Mouse (Mus musculus): Measurements from ENCODE around the gene Gna15. TPM values are rescaled to one million over a fixed set of nuclear protein-coding genes. Genes with fewer than 3 reads are reported as not detected.
A peak's percentile ranks its signal among the peaks of the same experiment; 100 is the strongest.

Gna15 gene
- polyA plus RNA-seq, 1 experiment from 2014 or later = 0.84 TPM

DNA sequence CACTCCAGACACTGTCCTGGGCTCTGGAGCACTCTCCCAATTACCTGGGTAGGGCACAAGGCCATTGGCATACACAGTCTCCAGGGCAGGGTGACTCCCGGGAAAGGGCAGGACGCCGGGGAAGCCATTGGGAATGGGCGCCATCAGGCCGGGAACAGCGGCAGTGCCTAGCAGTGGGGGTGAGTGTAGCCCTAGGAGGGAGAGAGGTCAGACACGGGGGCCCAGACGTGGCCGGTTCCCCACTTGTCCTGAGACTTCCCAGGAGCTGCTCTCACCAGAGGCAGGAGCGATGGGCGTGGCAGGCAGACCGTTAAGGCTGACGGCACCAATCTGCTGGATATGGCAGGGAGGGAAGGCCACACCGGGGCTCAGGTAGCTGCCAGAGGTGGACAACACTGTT is 57.1 kb downstream of the Gna15 start:
- 0 out of 2 replicates have a peak, but pooled peaks cover 3% of the 10 kb centered on the region for H3K4me1 ChIP-seq (replicated peaks; ENCODE audit: control insufficient read depth, insufficient read depth, low read length)
- 0 out of 2 replicates have a peak, but pooled peaks cover 2% of the 10 kb centered on the region for H3K9me3 ChIP-seq (ENCODE audit: control insufficient read depth, low read length)
- H3K4me3 ChIP-seq (ENCODE audit: low read depth, low read length) = no peak overlapping the region
- DNase-seq (ENCODE audit: low spot score) (no peak), ATAC-seq (replicated peaks; ENCODE audit: low FRiP score, low TSS enrichment, low read depth) (no peak)
- no peak overlapping the region for H3K4me2 ChIP-seq (ENCODE audit: low read length)
- peaks cover 67% of the 10 kb centered on the region for H3K27me3 ChIP-seq (replicated peaks; ENCODE audit: control insufficient read depth, insufficient read depth, low read length)
- no peak overlapping the region for H3K9ac ChIP-seq (ENCODE audit: low read length)
- H3K27ac ChIP-seq (ENCODE audit: low read depth) = no peak overlapping the region
- 55% methylated on average over 14 of the region's 14 CpGs for WGBS
- no peaks in the 10 kb centered on the region for H3K36me3 ChIP-seq (ENCODE audit: control insufficient read depth, insufficient read depth, low read length)

DNA sequence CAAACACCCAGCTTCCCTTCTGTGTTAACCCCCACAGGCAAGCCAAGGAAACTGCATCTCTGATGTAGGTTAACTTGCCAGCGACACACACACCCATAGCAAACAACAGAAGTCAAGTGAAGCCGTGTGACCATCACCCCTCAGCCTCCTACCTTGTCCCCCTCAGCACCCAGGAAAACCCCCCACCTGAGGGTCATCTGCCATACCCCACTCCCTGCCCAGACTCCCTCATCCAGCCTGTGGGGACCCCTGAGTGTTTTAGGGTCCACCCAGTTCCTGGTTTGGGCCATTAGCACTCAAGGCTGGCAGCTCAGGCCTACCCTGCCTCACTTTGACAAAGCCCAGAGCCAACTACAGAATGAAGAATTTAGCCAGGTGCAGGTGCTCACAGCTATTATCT is 58.0 kb downstream of the Gna15 start:
- ATAC-seq (replicated peaks; ENCODE audit: low FRiP score, low TSS enrichment, low read depth) (no peak), DNase-seq (ENCODE audit: low spot score) (no peak)
- Histone ChIP-seq H3K27me3 (replicated peaks; ENCODE audit: control insufficient read depth, insufficient read depth, low read length) (peaks cover 72% of the 10 kb centered on the region), H3K27ac (ENCODE audit: low read depth) (no peak overlapping the region), H3K4me1 (replicated peaks; ENCODE audit: control insufficient read depth, insufficient read depth, low read length) (0 out of 2 replicates have a peak, but pooled peaks cover 3% of the 10 kb centered on the region), H3K9ac (ENCODE audit: low read length) (no peak overlapping the region), H3K4me2 (ENCODE audit: low read length) (no peak overlapping the region), H3K36me3 (ENCODE audit: control insufficient read depth, insufficient read depth, low read length) (no peaks in the 10 kb centered on the region), H3K4me3 (ENCODE audit: low read depth, low read length) (no peak overlapping the region), H3K9me3 (ENCODE audit: control insufficient read depth, low read length) (0 out of 2 replicates have a peak, but pooled peaks cover 2% of the 10 kb centered on the region)
- WGBS = 73% methylated on average over 2 of the region's 2 CpGs

DNA sequence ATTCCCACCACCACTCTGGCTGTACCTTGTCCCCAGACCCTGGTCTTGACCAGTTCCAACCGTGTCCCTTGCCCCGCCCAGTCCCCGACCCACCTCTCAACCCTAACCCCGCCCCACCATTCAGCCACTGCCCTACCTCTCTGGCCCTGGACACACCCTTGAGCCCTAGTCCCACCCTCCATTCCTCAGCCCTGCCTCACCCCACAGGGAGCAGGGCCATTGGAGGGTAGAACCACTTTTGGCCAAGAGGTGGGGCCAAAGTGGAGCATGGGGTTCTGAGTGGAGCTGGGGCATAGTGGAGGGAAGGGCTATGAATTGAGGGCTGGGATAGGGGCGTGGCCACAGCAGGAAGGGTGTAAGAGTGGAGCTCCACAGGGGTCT is 58.8 kb downstream of the Gna15 start:
- H3K9ac ChIP-seq (ENCODE audit: low read length) = no peak overlapping the region
- H3K4me2 ChIP-seq (ENCODE audit: low read length) = no peak overlapping the region
- ATAC-seq (replicated peaks; ENCODE audit: low FRiP score, low TSS enrichment, low read depth) (peak; percentile 56), DNase-seq (ENCODE audit: low spot score) (no peak)
- H3K9me3 ChIP-seq (ENCODE audit: control insufficient read depth, low read length) = 0 out of 2 replicates have a peak, but pooled peaks cover 2% of the 10 kb centered on the region
- H3K36me3 ChIP-seq (ENCODE audit: control insufficient read depth, insufficient read depth, low read length) = no peaks in the 10 kb centered on the region
- H3K27ac ChIP-seq (ENCODE audit: low read depth) = no peak overlapping the region
- peaks cover 77% of the 10 kb centered on the region for H3K27me3 ChIP-seq (replicated peaks; ENCODE audit: control insufficient read depth, insufficient read depth, low read length)
- no peak overlapping the region for H3K4me3 ChIP-seq (ENCODE audit: low read depth, low read length)
- 4% methylated on average over 5 of the region's 5 CpGs for WGBS
- H3K4me1 ChIP-seq (replicated peaks; ENCODE audit: control insufficient read depth, insufficient read depth, low read length) = 0 out of 2 replicates have a peak, but pooled peaks cover 3% of the 10 kb centered on the region

DNA sequence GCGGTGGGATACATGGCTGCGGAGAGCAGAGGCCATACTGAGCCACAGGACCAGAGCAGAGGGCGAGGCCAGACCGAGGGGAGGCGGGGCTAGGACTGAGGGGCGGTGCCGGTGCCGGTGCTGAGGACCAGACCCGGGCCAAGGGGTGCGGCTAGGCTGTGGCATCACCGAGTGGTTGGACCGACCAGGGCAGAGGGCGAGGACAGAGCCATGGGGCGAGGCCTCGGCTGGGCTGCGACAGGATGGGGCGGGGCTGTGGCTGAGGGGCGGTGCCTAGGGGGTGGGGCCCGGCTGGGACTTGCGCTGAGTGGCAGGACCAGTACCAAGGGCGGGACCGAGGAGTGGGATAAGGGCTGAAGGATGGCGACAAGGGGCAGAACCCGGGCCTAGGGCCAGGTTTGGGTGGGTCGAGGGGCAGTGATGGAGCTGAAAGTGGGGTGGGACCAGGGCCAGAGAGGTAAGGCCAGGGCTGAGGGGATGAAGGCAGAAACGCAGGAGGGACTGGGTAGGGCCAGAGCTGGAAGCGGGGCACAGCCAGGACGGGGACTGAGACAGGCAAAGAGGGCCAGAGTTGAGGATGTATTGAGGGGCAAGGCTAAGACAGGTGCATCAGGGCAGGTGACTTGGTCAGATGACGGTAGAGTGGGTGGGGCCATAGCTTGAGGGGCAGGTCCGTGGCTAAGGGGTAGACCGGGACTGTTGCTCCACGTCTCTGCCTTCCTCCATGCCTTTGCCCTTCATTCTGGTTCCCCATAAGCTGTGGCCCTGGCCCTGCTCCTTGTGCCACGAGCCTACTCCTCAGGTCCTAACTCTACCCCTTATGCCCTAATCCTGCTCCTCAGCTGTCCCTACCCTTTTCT is 59.4 kb downstream of the Gna15 start:
- Histone ChIP-seq H3K9ac (ENCODE audit: low read length) (no peak overlapping the region), H3K9me3 (ENCODE audit: control insufficient read depth, low read length) (0 out of 2 replicates have a peak, but pooled peaks cover 2% of the 10 kb centered on the region), H3K4me3 (ENCODE audit: low read depth, low read length) (peak overlapping the region; percentile 29), H3K27ac (ENCODE audit: low read depth) (no peak overlapping the region), H3K4me2 (ENCODE audit: low read length) (peak overlapping the region; percentile 47), H3K4me1 (replicated peaks; ENCODE audit: control insufficient read depth, insufficient read depth, low read length) (0 out of 2 replicates have a peak, but pooled peaks cover 3% of the 10 kb centered on the region), H3K36me3 (ENCODE audit: control insufficient read depth, insufficient read depth, low read length) (no peaks in the 10 kb centered on the region), H3K27me3 (replicated peaks; ENCODE audit: control insufficient read depth, insufficient read depth, low read length) (peaks cover 80% of the 10 kb centered on the region)
- under 1% methylated on average over 32 of the region's 33 CpGs for WGBS
- ATAC-seq (replicated peaks; ENCODE audit: low FRiP score, low TSS enrichment, low read depth) (peak; percentile 83), DNase-seq (ENCODE audit: low spot score) (peak; percentile 86)

DNA sequence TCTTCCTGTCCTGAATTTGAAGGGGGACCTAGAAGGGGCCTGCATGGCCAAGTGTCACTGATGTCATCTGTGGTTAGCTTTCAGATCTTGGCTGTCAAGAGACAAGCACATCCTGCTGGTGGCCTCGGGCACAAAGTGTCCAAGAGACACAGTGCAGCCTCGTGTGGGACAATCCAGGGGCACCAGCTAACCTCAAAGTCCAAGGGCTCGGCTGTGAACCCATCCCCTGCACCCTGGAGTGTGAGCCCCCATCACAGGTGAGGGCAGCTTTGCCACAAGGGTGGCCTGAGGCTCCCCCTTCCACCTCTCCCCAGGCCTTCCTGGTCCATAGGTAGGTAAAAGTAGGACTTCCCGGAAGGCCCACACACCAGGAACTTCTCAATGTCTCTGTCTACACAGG is 60.5 kb downstream of the Gna15 start:
- Histone ChIP-seq H3K4me3 (ENCODE audit: low read depth, low read length) (no peak overlapping the region), H3K36me3 (ENCODE audit: control insufficient read depth, insufficient read depth, low read length) (no peaks in the 10 kb centered on the region), H3K9ac (ENCODE audit: low read length) (no peak overlapping the region), H3K4me1 (replicated peaks; ENCODE audit: control insufficient read depth, insufficient read depth, low read length) (0 out of 2 replicates have a peak, but pooled peaks cover 3% of the 10 kb centered on the region), H3K27ac (ENCODE audit: low read depth) (no peak overlapping the region), H3K9me3 (ENCODE audit: control insufficient read depth, low read length) (0 out of 2 replicates have a peak, but pooled peaks cover 2% of the 10 kb centered on the region), H3K27me3 (replicated peaks; ENCODE audit: control insufficient read depth, insufficient read depth, low read length) (peaks cover 83% of the 10 kb centered on the region), H3K4me2 (ENCODE audit: low read length) (no peak overlapping the region)
- DNase-seq (ENCODE audit: low spot score) (no peak), ATAC-seq (replicated peaks; ENCODE audit: low FRiP score, low TSS enrichment, low read depth) (no peak)
- 65% methylated on average over 4 of the region's 4 CpGs for WGBS

DNA sequence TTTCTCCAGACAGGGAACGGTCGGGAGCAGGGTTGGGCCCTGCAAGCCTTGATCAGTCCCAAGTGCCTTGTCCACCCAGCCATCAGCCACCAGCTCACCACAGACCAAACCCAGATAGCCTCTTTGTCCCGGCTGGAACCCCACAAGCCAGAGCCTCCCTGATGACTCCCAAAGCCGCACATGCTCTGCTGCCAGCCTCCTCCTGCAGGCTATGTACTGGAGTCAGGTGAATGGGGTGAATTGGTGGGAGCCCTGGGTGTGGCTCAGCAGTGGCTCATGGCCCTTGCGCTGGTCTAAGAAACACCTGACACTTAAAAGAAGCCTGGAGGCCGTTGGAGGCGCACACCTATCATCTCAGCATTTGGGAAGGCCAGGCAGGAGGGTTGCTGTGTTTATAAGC is 61.1 kb downstream of the Gna15 start:
- peaks cover 88% of the 10 kb centered on the region for H3K27me3 ChIP-seq (replicated peaks; ENCODE audit: control insufficient read depth, insufficient read depth, low read length)
- no peak for DNase-seq (ENCODE audit: low spot score)
- WGBS = 74% methylated on average over 7 of the region's 7 CpGs

DNA sequence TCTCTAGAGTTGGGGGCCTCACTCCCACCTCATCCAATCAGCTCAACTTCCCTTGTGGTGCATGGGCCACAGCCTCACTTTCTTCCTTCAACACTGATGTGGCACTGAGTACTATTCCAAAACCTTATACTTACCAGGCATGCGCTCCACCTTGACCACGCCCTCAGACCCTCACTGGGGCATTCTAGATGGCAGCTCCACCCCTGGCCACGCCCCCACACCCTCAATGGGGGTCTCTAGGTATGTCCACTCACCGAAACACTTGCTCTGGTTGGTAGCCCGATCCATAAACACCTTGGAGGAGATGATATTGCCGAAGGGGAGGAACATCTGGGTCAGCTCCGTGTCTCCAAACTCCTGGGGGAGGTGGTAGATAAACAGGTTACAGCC is 61.6 kb downstream of the Gna15 start:
- H3K9me3 ChIP-seq (ENCODE audit: control insufficient read depth, low read length) = 0 out of 2 replicates have a peak, but pooled peaks cover 2% of the 10 kb centered on the region
- no peak overlapping the region for H3K27ac ChIP-seq (ENCODE audit: low read depth)
- no peak overlapping the region for H3K4me3 ChIP-seq (ENCODE audit: low read depth, low read length)
- 46% methylated on average over 7 of the region's 7 CpGs for WGBS
- peaks cover 90% of the 10 kb centered on the region for H3K27me3 ChIP-seq (replicated peaks; ENCODE audit: control insufficient read depth, insufficient read depth, low read length)
- H3K9ac ChIP-seq (ENCODE audit: low read length) = no peak overlapping the region
- H3K4me1 ChIP-seq (replicated peaks; ENCODE audit: control insufficient read depth, insufficient read depth, low read length) = 0 out of 2 replicates have a peak, but pooled peaks cover 3% of the 10 kb centered on the region
- no peak for ATAC-seq (replicated peaks; ENCODE audit: low FRiP score, low TSS enrichment, low read depth)
- no peaks in the 10 kb centered on the region for H3K36me3 ChIP-seq (ENCODE audit: control insufficient read depth, insufficient read depth, low read length)
- DNase-seq (ENCODE audit: low spot score) = no peak
- no peak overlapping the region for H3K4me2 ChIP-seq (ENCODE audit: low read length)

More for the DNA sequence above, 61.1 kb downstream of the Gna15 start:
- ATAC-seq (replicated peaks; ENCODE audit: low FRiP score, low TSS enrichment, low read depth) = no peak
- Histone ChIP-seq H3K27ac (ENCODE audit: low read depth) (no peak overlapping the region), H3K4me2 (ENCODE audit: low read length) (no peak overlapping the region), H3K9me3 (ENCODE audit: control insufficient read depth, low read length) (0 out of 2 replicates have a peak, but pooled peaks cover 2% of the 10 kb centered on the region), H3K9ac (ENCODE audit: low read length) (no peak overlapping the region), H3K4me3 (ENCODE audit: low read depth, low read length) (no peak overlapping the region), H3K4me1 (replicated peaks; ENCODE audit: control insufficient read depth, insufficient read depth, low read length) (0 out of 2 replicates have a peak, but pooled peaks cover 3% of the 10 kb centered on the region), H3K36me3 (ENCODE audit: control insufficient read depth, insufficient read depth, low read length) (no peaks in the 10 kb centered on the region)

DNA sequence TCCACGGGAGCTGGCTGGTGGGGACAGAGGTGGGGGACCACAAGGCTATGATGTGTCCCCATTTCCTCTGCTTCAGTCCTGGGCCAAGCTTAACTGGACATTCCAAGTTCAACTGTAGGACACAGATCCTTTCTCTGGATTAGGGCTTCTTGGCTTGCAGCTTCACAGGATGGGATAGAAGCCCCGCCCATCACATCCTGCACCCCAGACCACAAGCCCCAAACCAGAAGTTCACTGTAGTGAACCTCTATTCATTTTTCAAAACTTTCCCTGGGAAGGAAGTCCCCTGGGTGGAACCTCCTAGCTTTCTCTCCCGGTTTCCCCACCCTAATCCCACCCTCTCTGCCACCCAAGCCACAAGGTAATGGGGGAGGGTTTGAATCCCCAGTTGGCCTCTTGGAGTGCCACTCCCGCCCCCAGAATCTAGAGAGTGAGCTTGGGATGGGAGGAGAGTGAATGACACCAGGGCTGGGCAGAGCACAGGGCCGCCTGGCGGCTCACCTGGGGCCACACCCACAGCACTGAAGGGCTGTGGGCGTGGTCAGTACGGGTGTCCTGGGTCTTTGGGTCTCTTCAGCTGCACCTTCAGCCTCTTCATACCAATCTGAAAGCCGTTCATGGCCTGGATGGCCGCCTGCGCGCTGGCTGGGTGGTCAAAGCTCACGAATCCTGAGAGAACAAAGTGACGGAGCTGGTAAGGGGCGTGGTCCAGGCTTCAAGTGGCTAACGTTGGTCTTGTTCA is 62.2 kb downstream of the Gna15 start:
- H3K4me3 ChIP-seq (ENCODE audit: low read depth, low read length) = no peak overlapping the region
- no peak for DNase-seq (ENCODE audit: low spot score)
- ATAC-seq (replicated peaks; ENCODE audit: low FRiP score, low TSS enrichment, low read depth) = no peak

More for the DNA sequence above, 62.2 kb downstream of the Gna15 start:
- Histone ChIP-seq H3K9ac (ENCODE audit: low read length) (no peak overlapping the region), H3K27ac (ENCODE audit: low read depth) (no peak overlapping the region), H3K4me1 (replicated peaks; ENCODE audit: control insufficient read depth, insufficient read depth, low read length) (0 out of 2 replicates have a peak, but pooled peaks cover 3% of the 10 kb centered on the region), H3K27me3 (replicated peaks; ENCODE audit: control insufficient read depth, insufficient read depth, low read length) (peaks cover 90% of the 10 kb centered on the region), H3K9me3 (ENCODE audit: control insufficient read depth, low read length) (0 out of 2 replicates have a peak, but pooled peaks cover 2% of the 10 kb centered on the region), H3K4me2 (ENCODE audit: low read length) (no peak overlapping the region), H3K36me3 (ENCODE audit: control insufficient read depth, insufficient read depth, low read length) (no peaks in the 10 kb centered on the region)
- WGBS = 7% methylated on average over 16 of the region's 16 CpGs
